Mouse (Mus musculus): ENCODE data around the gene Myzap. TPM values are rescaled to one million over a fixed set of nuclear protein-coding genes. Genes with fewer than 3 reads are reported as not detected.
"Not testable (repeated sequence)": the region's sequence is repeated elsewhere in the genome, so short reads cannot be mapped to it uniquely, and the experiment has no call there.

Myzap gene
- total RNA-seq, 2 experiments from 2014 or later, result 261 to 277 TPM

- DNase-seq, result peak; percentile 93
Observed at GRCm38 (mm10) chr9:71543443-71544222, 48.5 kb downstream of the Myzap start.

DNA sequence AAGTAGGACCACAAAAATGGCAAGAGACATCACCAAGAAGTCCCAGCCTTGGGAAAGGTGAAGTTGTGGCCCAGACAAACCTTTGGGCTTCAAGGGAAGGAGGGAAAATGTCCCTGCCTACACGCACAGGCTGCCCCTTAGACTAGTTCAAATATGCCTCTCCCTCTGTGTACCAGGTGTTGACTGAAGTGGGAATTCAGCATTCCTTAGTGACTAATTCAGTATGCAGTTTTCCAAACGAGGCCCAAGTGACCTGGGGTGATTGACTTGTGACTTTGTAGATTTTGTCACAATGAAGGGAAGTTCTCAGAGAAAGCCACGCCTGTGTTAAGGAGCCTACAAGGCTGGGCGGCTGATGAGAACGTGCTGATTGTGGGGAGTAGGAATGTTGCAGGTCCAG, 49.9 kb downstream of the Myzap start:
- DNase-seq, result no peak

DNA sequence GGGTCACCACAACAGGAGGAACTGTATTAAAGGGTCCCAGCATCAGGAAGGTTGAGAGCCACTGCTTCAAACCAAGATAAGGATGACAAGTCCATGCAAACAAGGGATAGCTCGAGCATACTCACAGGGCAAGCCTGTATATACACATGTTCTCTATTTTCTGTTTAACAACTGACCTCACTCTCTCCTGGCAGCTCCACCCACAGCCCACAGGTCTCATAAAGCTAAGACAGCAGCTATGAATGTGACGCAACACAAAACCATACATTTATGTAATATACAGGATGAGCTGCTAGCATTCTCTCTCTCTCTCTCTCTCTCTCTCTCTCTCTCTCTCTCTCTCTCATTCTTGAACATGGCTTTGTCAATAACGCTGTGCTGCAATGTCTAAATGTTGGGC, 51.4 kb downstream of the Myzap start:
- DNase-seq, result no peak

DNA sequence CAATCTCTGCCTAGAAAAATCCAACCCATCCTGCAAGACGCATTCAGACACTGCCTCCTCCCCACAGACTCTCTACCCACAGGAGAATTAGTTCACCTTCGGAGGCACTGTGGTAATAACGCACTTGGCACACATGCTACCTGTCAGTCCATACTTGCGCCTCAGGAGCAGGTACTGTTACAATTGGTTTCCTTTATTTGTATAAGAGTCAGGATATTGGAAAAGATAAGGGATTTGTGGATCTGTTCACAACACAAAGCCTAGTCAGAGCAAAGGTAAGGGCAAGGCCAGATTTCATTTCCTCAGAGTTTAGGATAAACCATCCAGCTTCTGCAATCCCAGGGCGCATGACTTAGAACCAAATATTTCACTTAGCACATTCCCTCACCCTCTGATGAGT, 56.4 kb downstream of the Myzap start:
- DNase-seq, result no peak

DNA sequence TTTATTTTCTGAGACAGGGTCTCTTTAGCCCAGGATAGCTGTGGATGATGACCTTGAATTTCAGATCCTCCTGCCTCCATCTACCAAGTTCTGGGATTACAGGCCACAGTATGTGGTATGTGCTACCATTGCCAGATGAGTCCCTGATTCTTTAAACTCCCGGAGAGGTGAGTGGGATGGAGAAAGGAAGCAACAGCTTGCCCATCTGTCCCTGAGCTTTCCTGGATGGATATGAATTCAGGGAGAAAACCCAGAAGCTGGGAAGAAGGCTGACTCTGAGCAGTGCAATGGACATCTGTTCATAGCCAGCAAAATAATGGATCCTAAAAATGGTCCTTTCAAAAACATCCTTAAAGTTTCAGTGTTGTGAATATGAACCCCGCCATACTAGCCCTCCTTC, 57.1 kb downstream of the Myzap start:
- no peak for DNase-seq

- peak; percentile 29 for DNase-seq
Observed at GRCm38 (mm10) chr9:71529960-71530359, 62.2 kb downstream of the Myzap start.

GRCm38 (mm10) chr9:71527438-71527837, 64.7 kb downstream of the Myzap start:
- no peak for DNase-seq

DNA sequence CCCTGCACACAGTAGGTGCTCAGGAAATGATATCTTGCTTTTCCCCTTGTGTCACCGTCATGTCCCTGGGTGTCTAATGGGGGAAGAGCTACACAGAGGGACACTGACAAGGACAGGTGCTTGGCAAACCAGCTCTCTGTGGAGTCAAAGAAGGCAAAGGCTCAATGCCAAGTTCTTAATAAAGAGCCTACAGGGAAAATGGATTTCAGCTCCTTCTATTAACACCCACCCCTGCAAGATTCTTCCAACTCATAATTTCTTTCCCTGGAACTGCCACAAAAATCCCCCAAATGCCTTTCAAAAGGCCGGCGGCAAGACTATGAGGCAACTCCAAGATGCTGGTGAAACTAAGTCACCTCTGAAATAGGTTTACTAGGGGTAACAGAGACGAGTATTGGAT, 68.3 kb downstream of the Myzap start:
- no peak for DNase-seq

- peak; percentile 23 for DNase-seq
Observed at GRCm38 (mm10) chr9:71519836-71520235, 72.3 kb downstream of the Myzap start.

DNA sequence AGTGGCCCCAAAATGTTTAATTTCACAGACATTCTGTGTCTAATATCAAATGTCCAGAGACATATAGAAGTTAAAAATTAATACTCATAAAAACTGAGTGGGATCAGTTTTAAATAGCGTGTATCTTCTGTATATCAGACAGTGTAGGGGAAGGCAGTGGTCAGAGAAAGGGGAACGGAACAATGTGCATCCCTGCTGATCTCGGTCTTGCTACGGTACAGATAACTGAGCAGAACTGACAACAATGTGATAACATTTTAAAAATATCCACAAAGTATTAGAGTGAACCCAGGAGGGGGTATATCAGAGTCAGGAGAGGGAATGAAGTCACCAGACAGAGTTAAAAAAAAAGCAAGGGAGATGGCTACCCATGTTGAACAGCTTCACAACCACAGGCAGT, 74.7 kb downstream of the Myzap start:
- DNase-seq, result no peak

GRCm38 (mm10) chr9:71515862-71516261, 76.3 kb downstream of the Myzap start:
- DNase-seq, result peak; percentile 14

GRCm38 (mm10) chr9:71513566-71513965, 78.6 kb downstream of the Myzap start:
- no peak for DNase-seq

DNA sequence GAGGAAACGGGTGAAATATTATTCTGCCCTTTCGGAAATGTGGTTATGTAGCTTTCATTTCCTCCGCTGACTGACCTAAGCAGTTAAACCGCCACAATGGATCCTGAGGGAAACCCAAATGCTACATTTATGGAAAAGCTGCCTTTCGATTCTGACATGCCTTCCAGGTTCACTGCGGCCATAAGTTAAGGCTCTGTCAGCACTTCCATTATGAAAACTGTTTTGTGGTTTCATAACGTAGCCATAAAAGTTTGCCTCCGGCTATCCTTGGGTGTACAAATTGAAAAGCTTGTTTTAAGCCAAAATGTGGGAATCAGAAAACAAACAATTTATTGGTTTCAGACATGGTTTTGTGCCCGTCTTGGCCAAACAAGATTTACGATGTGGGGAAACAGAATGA, 79.3 kb downstream of the Myzap start:
- no peak for DNase-seq

- DNase-seq, result peak; percentile 26
Observed at GRCm38 (mm10) chr9:71498391-71499182, 93.6 kb downstream of the Myzap start.

DNA sequence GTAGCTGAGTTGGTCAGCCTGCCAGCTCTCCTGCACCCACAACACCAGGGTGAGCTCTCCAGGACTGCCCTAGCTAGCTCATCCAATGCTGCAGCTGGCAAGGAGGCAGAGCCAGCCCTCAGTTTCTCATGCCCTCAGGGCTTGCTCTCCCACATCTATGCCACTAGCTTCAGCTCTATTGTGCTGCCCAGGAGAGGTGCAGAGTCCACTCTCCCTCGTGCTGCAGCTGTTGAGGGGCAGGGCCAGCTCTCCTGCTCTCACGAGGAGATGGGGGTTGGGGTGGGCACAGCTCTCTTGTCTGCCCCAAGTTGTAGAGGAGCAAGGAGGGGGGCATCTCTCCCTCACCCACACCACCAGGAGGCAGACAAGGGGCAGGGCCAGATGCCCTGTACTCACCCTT, 95.5 kb downstream of the Myzap start:
- DNase-seq, result no peak

GRCm38 (mm10) chr9:71493771-71494170, 98.4 kb downstream of the Myzap start:
- no peak for DNase-seq

DNA sequence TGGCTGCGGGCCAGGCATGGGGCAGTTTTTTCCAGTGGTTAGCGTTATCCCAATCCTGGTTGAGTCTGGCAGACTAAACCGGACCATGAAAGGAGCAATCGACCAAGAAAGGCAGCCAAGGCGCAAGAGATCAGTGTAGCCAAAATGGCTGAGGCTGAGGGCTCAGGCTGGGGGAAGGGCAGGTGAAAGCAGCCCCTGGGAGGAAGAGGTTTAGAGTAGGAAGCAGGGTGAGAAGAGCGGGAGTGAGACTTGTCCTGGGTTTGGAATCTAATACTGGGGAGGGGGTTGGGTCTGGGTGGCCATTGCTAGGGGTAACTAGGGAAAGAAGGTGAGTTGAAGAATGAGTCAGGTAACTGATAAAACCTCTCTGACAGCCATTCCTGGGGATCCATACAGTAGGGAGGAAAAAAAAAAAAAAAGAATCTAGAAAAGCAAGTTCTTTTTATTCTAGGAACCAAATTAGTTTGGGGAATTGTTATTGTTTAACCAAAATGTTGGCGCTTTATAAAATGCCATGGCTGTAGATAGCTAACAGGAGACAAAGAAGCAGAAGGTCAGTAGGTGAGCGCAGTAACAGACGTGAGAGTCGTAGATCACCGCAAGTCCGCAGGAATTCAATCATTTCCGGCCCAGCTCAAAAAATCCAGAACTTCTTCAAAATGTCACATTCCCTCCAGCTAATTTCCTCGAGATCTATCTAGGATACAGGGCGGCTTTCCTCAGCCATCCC, 99.7 kb downstream of the Myzap start:
- DNase-seq, result no peak

GRCm38 (mm10) chr9:71490076-71490475, 102.1 kb downstream of the Myzap start:
- no peak for DNase-seq

DNA sequence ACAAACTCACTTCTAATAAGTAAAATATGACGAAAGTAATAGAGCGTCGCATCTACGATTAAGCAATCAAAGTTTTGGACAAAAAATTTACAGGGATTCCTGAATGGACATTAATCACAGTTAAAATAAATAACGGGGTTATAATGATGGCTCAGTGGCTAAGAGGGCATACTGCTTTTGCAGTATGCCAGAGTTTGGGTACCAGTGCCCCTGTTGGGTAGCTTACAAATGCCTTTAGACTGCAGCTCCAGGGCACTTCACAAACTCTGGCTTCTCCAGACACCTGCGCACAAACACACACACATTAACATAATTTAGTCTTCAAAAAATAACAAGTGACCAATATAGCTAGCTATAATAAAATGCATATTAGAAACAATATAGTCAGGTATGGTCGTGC, 106.0 kb downstream of the Myzap start:
- DNase-seq, result no peak

DNA sequence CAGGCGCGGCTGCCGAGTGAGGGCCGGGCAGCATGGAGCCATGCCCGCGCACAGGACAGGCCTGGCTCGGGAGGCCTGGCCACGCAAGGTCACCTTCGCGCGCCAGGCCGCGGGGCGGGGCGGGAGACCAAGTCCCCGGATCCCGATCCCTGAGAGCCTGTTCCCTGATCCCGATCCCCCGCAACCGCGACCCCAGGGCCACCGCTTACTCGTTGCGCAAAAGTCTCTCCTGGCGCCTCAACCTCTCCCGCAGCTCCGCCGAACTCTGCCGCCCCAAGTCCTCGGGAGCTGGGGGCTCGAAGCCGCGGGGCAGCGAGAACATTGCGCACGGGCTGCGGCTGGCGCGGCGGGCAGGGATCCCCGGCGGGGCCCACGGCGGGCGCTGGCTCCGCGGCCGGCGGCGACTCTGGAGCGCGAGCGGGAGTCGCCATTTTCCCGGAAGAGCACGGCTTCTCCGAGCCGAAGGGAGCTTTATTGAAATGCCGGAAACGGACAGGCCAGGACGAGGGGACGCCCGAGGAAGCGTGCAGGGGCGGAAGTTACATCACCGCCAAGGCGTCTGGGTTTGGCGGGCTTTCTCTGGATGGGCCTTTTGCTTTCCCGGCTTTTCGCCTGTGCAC, 106.6 kb downstream of the Myzap start, which contains the start of gene Polr2m:
Polr2m (minus strand) TSS at position 461 of the 620 bp plus-strand sequence.
- peak; percentile 96 for DNase-seq

DNA sequence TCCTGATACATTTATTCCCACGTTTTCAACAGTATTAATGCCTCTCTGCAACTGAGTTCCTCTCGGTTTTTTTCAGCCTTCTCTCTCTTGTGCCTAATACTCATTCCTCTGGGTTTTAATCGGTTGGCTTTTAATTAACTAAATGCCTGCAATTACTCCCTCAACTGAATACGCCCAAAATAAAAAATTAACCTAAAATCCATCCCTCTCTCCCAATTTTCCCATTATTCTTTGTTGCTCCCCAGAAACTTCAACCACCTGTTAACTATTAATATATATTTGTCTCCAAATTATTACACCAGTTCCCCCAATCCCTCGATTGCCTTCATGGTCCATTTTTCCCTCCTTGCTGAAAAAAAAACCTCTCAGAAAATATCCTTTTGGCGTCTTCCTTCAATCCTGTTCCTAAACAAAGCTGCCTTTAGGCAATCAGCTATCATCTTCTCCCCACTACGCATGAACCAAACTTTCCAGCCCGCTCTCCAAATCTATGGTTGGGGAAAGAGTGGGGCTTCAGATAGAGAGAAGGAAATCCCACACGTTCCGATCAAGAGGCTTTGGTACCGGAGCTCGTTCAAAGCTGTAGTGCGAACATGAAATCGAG, 107.2 kb downstream of the Myzap start:
- DNase-seq, result no peak

DNA sequence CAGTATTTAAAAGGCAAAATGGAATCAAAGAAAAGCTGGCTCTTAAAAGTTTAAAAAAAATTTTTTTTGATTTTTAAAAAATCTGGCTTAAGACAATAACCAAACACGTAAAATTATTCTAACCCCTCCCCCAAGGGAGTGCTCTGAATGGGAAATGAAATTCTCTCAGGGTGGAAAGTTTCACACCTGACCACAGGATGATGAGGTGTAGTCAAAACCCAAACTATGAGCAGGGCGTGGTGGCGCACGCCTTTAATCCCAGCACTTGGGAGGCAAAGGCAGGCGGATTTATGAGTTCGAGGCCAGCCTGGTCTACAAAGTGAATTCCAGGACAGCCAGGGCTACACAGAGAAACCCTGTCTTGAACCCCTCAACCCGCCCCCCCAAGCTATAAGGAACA, 108.3 kb downstream of the Myzap start:
- not testable (repeated sequence) for DNase-seq
